Mouse (Mus musculus) CD8-positive naive resting alpha-beta T cell, adult 2 months (primary cell): ENCODE results near the gene Uts2.

Experiments
- DNase-seq, 2 experiments: peaks; one replicate each; pipeline ENCODE4 v3.0.0; 2022; ENCODE audit warnings: low read depth in 2 of 2, low spot score in 2 of 2

The Uts2 gene

DNA sequence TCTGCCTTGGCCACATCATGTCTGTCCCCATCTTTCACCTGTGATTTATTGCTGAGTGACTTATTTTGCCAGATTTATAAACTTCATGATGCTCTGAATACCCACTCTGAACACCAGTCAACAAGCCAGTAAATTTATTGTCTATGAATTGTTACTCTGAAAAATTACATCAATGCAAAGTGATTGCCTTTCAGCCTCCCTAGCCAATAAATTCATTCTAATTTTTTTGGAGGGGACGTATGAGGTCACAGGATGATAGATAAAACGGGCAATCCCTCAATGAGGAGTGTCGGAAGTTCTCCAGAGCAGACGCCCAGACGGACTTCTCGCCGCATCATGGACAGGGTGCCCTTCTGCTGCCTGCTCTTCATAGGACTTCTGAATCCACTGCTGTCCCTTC, at the start of gene Uts2:
Uts2 (plus strand) TSS at position 301 of the 400 bp plus-strand sequence.
- no peak for DNase-seq

GRCm38 (mm10) chr4:150950972-150951371, 45.9 kb upstream of the Uts2 start:
- no peak for DNase-seq

DNA sequence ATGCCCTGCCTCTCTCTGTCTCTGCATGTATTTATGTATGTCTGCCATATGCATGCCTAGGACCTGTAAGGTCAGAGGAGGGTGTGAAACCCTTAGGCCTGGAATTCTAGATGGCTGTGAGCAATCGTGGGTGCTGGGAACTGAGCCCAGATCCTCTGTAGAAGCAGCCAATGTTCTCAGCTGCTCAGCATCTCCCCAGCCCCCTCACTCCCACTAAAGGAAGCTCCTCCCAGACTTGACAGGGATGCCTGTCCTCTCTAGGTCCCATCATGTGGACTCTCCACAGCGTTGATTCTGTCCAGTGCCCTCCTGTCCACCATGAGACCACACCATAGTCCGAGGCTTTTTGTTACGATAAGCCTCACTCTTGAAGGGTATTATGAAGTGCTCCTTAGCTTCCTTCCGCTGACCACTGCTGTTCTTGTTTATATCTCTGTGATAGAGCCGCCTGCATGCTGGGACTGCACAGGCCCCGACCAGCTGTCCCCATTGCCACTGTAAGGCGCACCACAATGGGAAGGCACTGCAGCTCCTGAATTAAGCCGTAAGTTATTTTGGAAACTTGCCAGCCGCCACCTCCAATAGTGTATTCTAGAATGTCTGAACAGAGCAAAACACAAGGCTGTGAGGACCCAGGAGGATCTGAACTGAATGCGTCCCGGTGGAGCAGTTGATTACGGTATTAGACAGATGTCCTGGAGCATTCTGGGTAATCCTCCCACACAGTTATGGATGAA, 40.4 kb upstream of the Uts2 start:
- DNase-seq = no peak

- DNase-seq = no peak
These were observed 39.8 kb upstream of the Uts2 start for GRCm38 (mm10) chr4:150957106-150957458.

DNA sequence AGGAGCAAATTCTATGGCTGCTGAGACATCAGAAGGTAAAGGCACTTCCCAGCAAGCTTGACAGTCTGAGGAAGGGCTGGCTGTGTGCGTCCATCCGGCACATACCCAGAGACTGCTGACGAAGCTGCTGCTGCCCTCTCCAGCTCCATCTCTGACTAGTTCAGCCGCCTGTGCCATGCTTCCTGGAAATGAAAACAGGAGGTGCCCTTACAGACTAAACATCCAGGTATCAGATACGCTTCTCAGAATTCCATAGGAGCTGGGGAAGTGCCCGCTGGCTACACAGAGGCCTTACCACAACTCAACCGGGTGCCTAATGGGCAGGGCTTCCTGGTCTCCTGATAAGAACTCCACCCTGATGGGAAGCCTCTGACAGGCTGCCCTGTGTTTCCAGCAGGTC, 38.4 kb upstream of the Uts2 start:
- no peak for DNase-seq

- no peak for DNase-seq
These were observed 34.7 kb upstream of the Uts2 start for GRCm38 (mm10) chr4:150962231-150962630.

DNA sequence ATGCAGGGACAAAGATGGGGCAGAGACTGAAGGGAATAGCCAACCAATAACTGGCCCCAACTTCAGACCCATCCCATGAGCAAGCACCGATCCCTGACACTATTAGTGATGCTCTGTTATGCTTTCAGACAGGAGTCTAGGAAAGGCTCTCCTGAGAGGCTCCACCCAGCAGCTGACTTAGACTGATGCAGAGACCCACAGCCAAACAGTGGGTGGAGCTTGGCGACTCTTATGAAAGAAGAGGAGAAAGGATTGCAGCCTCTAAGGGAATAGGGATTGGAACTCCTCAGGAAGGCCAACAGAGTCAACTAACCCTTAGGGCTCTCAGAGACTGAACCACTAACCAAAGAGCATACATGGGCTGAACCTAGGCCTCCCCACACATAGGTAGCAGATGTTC, 33.2 kb upstream of the Uts2 start:
- no peak for DNase-seq

GRCm38 (mm10) chr4:150964635-150965554, 32.0 kb upstream of the Uts2 start:
- DNase-seq = peak; percentile 85 to 94

GRCm38 (mm10) chr4:150965555-150965951, 31.3 kb upstream of the Uts2 start:
- DNase-seq = peak in 1 of 2 experiments; percentile 10

DNA sequence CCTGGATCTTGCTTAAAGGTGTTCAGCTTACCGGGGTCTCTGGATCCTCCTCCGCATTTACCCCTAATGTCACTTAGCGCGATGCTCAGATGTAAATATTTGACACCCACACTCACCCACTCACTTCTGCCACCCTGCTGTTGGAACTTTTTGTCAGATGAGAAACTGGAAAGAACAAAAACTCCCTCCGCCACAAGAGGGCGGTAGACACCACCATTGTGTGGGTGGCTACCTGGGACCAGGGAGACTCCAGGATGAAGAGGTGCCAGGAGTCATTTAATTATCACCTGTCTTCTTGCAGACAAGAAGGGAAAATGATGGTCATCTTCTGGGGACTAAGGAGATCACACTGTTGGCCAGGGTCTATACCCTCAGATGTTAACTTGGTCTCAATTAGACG, 30.3 kb upstream of the Uts2 start:
- peak; percentile 50 to 62 for DNase-seq

- DNase-seq = no peak
These were observed 27.9 kb upstream of the Uts2 start for GRCm38 (mm10) chr4:150968956-150969355.

DNA sequence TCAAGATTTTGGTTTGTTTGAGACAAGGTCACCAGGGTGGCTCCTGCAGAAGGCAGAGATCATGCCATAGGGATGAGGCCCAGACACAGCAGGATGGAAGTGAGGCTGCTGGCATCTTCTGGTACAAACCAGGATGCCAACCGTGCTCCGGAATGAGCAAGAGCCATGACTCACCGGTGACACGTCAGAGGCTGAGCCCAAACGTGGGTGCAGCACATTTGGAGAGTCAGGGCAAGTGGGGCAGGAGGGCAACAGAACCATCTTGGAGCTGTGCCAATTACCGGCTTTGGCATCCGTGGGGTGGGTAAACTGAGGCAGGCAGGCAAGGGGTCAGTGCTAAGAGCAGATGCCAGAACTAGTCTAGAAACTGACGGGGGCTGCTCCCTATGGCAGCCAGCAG, 23.6 kb upstream of the Uts2 start:
- no peak for DNase-seq

GRCm38 (mm10) chr4:150975145-150975544, 21.8 kb upstream of the Uts2 start:
- no peak for DNase-seq

GRCm38 (mm10) chr4:150978156-150978910, 18.6 kb upstream of the Uts2 start:
- DNase-seq = no peak

GRCm38 (mm10) chr4:150979455-150979854, 17.4 kb upstream of the Uts2 start:
- DNase-seq = no peak

- no peak for DNase-seq
These were observed 16.7 kb upstream of the Uts2 start for GRCm38 (mm10) chr4:150980153-150980552.

- peak in 1 of 2 experiments; percentile 32 for DNase-seq
These were observed 6.7 kb upstream of the Uts2 start for GRCm38 (mm10) chr4:150990148-150990547.

- no peak for DNase-seq
These were observed 1.7 kb downstream of the Uts2 start for GRCm38 (mm10) chr4:150998626-150999025.

GRCm38 (mm10) chr4:151001397-151001796, 4.5 kb downstream of the Uts2 start:
- no peak for DNase-seq

DNA sequence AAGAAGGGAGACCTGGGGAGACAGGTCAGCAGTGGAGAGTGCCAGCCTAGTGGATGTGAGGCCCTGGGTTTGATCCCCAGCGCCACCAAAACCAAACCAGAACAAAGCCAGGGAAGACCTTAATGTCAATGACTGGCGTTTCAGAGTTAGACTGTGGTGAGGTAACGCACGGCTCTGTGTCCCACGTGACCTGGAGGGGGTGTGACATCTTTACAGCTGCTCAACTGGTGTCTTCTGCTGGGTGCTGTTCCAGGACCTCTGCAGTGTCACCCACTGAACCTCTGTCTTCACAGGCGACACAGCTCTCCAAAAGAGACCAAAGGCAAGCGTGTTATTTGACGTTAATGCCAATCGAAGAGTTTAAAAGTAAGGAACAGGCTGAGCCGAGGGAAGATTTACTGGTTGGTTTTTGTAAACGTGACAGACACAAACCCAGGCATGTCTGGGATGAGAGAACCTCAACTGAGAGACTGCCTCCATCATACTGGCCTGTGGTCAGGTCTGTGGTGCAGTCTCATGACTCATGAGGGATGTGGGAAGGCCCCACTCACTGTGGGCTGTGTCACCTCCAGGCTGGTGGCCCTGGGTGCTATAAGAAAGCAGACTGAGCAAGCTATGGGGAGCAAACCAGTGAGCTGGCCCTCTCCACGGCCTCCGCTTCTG, 8.9 kb downstream of the Uts2 start:
- DNase-seq = peak in 1 of 2 experiments; percentile 9

- peak; percentile 20 to 43 for DNase-seq
These were observed 10.0 kb downstream of the Uts2 start for GRCm38 (mm10) chr4:151006945-151007344.
